Mouse (Mus musculus) CD8-positive naive resting alpha-beta T cell, adult 2 months (primary cell): ENCODE data around the gene Cldn10.

ENCODE experiments used
- DNase-seq, 2 experiments: peaks; one replicate each; pipeline ENCODE4 v3.0.0; 2022; ENCODE audit warnings: low read depth in 2 of 2, low spot score in 2 of 2

Gene Cldn10

DNA sequence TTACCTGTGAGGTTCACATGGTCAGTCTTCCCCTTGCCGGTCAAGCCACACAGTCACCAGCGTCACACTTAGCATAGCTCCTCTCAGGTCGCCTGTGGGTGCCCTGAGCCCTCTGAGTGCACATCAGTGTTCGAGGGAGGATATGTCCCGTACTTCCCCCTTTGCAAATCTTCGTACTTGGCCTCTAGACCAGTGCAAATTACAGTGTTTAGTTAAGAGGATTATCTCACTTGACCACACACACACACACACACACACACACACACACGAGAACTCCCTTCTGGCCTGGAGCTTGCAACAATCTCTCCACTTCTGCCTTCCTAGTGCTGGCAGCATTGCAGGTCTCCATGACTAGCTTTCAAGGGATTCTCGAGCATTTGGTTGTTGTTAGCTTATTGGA, 38.6 kb downstream of the Cldn10 start:
- DNase-seq: no peak

DNA sequence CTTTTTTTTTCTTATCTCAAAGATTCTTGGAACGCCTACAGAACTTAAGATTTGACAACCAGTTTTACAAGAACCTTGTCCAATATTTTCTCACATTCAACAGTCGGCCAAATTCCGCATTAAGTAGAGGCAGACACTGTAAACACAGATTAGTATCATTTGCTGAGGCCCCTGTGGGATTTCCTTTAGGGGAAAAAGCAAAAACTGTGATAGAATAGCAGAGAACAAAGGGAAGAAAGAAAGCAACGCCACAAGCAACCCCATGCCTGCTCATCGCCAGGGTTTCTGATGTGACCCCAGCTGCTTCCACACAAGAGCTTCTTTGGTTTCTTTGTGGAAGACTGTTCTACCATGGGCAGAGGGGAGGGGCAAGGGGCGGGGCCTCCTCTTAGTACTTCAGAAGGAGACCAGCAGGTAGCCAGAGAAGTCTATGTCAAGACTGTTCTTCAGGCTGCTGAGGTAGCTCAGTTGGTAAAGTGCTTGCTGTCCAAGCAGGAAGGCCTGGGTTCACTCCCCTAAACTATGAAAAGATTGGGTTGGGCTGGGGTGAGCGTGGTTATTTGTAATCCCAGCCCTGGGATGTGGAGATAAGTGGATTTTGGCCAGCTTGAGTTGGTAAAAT, 39.7 kb downstream of the Cldn10 start:
- no peak for DNase-seq

DNA sequence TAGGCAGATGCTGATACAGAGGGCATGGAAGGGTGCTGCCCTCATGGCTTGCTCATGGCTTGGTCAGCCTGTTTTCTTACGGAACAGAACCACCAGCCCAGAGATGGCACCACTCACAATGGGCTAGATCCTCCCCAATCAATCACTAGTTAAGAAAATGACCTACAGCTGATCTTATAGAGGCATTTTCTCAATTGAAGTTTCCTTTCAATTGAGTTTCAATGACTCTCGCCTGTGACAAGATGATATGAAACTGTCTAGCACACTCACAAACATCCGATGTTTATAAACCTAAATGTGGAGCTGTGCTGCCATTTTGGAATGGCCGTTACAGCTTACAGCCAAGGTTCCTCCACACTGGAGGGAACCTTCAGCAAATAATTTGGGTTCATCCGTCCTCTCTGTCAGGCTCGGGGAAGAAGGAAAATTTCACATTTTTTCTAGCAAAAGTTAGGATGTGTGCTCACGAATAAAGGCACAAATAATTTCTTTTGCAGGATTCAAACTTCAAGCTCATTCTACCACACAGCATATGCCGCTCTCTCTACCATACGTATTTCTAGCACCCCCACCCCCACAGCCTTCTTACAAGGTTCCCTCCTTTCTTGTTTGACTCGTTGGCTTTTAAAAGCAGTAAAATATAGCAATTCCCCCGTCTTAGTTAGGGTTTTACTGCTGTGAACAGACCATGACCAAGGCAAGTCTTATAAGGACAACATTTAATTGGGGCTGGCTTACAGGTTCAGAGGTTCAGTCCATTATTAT, 41.8 kb downstream of the Cldn10 start:
- no peak for DNase-seq

DNA sequence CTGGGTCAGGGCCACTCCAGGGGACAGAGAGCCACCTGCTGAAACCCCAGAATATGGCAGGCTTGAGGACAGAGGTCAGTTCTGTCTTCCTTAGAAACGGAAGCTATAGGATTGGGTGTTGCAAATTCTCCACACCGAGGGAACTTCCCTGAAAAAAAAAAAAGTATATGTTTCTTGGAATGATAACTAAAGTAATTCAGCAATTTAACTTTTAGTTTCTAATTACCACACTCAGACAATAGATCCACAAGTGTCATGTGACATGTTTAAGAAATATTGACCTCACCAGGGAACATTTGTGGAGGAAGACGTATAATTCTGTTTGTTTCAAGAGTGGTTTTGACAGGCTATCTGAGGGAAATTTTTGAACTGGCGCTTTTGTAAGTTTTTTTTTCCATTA, 43.9 kb downstream of the Cldn10 start:
- no peak for DNase-seq

DNA sequence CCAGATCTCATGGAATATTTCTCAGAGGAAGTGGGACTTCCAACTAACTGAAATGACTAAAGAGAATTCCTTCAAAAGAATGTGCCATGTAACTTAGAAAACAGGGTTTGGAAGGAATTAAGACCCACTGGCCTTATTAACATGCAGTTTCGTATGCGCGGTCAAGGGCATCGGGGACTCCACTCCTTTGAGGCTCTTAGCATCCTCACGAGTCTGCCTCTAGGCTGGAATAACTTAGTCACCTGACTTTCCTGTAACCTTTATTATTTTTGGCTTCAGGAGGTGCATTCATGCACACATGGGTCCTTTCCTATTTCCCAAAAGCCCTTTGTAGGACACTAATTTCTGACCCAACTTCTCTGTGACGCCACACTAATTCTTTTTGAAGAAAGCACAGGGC, 45.5 kb downstream of the Cldn10 start:
- DNase-seq: no peak

DNA sequence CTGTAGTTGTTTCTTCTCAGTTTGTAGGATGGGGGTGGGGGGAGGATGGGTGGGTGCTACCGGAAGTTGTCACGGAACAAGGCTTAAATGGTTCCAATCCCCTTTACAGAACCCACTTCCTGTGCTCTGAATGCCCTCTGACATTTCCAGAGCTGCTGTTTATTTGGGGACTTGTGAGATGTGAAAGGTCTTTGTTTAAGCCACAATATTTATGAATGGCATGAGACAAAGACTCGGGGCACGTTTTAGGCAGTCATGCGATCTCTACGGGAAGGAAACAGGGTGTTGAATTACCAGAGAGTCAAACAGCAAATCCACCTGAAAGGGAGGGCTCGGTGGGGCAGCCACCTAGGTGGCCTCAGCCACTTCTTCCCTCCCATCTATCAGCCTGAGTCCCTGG, 46.6 kb downstream of the Cldn10 start:
- peak; percentile 44 to 59 for DNase-seq

DNA sequence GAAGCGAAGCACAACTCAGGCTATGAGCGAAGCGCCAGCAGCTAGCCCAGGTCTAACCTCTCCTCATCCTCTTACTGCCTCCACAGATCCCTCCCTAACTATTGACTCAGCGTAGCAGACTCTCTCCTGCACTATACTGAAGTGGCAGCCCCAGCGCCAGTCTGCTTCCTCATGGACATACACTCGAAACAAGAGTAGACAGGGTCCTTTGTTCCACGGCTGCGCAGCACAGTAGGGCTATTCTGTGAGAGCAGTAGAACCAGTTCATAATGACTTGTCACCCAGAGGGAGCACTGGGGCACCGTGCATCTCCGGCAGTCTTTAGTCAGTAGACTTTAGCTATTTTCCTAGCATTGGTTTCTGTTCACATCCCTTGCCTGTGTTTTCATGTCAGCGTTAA, 48.4 kb downstream of the Cldn10 start:
- DNase-seq: no peak

DNA sequence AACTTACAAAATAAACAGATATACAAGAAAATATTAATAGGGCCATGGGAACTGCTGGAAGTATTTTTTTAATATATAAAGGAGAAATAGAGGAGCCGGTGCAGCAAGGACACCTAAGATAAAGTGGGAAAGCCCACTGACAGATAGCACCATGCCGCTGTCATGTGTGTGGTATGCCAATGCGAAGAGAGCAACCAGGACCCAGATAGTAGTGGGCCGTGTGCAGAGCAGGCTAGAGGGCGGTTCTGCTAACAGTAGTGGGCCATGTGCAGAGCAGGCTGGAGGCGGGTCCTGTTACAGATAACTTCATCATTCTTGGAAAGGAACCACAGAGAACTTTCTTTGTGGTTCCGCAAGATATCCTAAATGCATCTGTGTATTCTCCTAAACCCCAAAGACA, 49.0 kb downstream of the Cldn10 start:
- no peak for DNase-seq

DNA sequence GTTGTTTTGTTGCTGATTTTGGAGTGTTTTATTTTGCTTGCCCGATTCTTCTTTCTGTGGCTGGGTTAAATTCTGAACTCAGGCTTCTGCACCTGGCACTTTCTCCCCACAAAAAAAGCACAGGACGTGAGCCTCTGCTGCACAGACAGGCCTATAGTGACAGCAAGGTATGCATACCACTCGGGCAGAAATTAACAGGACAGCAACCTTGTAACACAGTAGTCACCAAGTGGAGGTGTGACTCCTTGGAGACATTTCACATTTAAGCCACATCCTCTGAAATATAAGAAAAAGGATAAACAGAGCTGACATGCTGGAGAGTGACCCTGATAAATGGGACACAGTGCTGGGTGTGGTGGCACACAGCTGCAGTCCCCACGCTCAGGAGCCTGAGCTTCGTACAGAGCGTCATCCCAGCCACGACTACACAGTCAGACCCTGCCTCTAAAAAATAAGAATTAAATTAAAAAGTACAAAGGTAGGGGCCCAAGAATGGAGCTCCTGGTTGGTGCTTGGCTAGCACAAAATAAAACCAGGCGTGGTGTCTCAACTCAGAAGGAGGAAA, 50.9 kb downstream of the Cldn10 start:
- DNase-seq: no peak

DNA sequence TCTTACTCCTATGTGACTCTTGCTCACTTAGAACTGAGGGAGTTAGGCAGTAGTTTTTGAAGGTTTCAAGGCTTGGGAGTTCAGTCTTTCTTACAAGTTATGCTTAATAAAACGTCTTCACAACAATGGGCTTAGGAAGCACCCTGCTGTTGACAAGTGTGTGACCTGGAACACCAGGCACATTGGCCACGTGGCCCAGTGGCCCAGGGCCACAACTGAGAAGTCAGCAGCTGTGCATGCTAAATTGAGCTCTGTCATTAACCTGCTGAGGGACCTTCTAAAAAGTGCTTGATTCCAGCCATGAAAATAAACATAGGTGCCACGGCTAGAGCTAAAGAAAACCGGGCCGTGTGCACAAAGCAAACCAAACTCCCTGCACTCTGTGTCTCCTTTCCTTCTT, 51.7 kb downstream of the Cldn10 start:
- DNase-seq: no peak

DNA sequence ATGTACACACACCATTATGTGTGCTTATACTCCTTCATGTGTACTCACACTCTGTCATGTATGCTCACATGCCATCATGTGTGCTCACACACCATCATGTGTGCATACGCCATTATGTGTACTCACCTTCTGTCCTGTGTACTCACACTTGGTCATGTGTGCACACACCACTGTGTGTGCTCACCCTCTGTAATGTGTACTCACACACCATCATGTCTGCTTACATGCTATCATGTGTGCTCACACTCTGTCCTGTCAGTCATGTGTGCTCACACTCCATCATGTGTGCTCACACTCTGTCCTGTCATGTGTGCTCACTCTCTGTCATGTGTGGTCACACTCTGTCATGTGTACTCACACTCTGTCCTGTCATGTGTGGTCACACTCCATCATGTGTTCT, 52.3 kb downstream of the Cldn10 start:
- DNase-seq: no peak

DNA sequence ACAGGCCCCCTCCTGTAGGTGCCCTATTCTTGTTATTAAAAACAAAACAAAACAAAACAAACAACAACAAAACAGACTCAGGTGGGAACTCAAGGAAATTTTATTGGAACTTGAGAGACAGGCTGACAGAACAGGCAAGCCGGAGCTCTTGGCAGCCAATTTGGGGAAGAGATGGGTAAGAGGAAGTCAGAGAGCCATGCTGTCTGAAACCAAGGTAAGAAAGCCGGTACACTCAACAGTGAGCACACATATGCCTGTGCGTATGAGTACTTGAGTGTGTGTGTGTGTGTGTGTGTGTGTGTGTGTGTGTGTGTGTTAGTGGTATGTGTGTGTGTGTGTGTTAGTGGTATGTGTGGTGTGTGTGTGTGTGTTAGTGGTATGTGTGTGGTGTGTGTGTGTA, 54.6 kb downstream of the Cldn10 start:
- no peak for DNase-seq

DNA sequence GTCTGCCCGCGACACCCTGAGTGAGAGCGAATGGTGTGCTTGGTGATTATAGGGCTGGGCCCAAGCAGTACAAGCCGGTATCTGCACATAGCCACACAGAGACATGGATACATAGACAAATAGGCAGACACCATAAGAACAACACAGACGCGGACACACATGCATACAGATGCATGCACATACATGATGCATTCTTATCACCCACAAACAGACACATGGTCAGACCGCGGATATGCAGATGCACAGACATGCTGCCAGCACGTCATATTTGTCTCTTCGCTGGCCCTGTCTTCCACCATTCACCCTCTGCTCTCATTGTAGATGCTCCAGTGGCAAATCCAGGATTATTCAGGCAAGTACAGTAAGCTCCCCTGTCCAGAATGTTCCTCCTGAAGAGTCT, 59.1 kb downstream of the Cldn10 start:
- no peak for DNase-seq

DNA sequence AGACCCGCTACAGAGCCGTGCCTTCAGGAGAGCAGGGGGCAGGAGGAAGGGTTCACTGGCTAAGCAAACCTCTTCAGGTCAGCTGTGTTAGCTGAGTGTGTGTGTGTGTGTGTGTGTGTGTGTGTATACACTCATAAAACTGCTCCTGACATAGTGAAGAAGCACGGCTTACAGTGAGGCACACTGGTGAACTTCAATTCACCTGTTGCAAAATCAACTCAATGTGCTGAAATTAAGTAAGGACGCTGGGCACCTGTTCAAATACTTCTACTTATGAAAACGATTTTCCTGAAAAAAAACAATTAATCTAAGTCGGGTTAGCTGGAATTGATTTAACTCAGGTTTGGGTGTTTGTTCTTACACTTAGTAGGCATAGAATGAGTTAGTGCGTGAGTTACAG, 60.5 kb downstream of the Cldn10 start:
- no peak for DNase-seq

DNA sequence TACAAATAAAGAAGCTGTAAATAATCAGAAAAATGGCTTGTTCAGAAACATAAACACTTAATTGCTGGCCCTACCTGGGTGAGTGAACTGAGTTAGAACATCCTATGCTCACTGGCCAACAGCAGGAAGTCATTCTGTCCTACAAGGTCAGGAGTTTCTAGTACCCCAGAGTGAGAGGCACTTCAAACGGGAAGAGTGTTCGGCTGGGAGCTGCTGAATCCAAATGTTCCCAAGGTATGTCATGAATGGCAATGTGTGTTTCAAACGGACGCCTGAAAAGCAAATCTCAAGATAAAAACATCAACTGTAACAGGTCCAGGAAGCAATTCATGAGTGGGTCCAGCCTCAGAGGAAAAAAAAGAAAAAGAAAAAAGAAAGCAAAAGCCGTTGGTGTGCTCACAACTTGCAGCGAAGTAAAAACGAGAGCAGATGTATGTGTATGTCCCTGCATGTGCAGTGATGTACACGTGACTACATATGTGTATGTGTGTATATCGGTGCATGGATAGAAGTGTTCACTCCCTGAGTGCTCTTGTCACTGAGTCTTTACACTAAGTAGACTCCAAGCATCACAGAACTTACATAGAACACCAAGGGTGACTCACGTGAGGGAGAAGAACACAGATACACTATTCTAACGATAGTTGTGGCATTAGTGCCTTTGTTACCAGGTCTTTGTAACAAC, 62.4 kb downstream of the Cldn10 start:
- DNase-seq: no peak

DNA sequence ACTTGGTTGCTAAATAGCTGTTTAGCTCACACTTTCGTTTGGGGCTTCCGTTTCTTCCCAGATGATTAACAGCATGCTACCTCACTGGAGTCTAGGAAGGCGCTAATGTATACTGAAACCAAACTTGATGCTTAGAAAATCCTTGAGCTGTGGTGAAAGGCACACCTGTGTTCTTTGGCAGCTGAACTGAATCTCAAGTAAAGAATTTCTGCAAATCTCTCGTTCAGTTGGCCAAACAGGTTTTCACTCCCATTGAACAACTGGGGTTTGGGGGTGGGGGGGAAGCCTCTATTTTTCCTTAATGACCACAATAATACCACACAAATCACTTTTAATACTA, 63.0 kb downstream of the Cldn10 start:
- no peak for DNase-seq

DNA sequence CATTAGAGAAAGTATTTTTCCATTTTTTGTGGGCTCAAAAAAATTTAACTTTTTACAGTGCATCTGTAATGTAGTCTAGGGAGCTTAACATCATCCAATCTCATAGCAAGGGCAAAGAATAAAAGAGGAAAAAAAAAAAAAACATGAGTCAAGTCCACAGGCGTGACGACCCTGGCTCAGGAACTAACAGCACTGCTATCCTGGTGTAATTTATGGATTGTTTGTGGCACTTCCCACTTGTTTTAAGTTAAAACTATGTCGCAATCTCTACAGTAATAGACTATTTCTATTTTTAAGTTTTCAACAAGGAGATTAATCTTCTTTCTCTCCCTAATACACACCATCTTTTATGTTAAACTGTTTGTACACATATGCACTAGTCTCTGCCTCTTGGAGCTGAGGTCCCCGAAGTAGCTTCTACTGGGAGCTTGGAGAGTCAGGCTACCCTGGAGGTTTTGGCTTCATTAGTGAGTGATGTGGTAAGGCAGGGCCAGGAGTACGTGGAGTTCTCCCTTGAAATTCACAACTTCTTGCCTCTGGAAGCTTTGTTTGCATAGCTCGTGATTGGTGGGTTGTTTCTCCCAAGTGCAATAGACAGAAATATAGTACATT, 63.9 kb downstream of the Cldn10 start:
- DNase-seq: no peak

DNA sequence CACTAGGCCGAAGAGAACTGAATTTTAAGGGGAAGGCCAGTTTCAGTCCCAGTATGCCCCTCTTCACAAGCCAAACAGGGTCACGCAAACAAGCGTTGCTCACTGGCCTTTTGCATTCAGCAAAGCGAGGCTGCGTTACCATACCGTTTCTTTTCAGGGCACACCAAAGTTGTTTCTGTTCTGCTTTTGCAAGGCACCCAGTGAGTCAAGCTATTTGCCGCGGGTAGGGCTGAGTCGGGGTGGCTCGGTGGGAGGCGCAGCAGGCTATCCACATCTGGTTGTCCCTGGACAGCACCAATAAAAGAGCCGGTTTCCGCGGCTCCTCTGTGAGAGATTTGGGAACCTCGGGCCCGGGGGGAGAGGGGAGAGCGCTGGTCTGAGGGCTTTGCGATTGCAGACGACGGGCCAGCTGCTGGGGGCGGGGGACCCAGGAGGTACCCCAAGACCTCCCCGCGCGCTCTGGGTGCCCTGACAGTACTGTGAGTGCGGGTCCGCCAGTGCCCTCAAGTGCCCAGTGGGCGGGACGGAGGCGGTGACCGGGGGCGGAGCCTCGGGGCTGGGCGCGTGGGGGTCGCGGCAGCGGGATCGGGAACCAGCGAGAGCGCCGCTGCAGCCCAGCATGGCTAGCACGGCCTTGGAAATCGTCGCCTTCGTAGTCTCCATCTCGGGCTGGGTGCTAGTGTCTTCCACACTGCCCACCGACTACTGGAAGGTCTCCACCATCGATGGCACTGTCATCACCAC, 66.8 kb downstream of the Cldn10 start:
- DNase-seq: peak; percentile 35 to 36

DNA sequence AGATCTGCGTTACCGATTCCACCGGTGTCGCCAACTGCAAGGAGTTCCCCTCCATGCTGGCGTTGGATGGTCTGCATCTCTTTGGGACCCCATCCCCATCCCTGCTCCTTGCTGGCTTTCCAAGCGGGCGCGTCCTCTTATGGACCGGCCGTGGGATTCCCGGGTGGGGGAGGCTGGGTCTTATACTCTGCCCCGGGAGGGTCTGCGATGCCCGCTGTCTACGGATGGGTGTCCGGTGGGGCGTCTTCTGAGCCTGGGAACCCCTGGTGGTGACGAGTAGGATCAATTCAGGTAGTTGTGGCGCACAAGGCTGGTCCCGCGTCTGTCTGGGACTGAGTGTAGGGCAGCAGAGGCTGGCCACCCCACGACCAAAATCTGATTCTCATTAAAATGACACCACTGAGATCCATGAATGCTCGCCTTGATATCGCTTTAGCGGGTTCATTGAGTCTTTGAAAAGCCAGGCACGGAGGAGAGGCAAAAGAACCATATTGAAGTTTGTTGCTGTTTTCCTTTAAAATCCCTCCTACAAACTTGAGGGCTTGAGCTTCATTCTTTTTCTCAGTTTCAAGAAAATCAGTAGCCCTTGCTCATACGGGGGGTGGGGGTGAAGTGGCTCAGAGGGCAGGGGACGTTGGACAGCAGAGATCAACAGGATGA, 67.6 kb downstream of the Cldn10 start:
- peak; percentile 36 to 52 for DNase-seq

DNA sequence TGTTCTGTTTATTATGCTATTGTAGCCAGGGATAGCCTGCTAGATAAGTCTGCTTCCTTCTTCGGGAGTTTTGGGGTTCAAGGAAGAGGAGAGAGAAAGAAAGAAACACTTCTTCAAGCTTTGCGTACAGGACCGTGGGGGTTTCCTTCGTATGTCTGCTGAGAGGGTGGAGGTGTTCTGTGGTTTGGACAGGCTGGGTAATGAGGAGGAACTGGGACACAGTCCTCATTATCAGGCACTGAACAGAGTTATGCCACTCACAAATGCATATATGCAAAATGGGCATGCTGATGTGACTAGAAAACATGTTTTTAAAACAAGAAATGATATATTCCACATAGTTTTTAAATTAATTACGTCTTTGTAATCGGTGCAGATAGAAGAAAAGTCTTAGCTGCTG, 68.9 kb downstream of the Cldn10 start:
- DNase-seq: no peak

DNA sequence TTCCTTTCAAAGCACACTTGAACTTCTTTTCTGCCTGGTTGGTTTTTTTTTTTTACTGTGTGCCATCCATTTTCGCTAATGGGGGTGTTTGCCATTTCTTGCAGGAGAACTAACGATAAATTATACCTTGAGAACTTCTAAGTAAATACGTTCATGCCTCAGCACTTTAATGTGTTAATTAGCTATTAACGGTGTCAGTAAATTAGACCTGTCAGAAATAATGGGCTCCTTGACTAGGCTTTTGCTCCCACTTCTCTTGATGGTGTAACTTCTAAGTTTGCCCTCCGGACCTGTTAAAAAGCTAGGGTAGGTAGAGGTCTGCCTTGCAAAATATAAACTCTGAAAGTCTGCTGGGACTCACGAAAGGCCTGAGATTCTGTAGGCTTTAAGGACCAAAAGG, 70.6 kb downstream of the Cldn10 start:
- no peak for DNase-seq
